Mouse (Mus musculus) heart, postnatal 0 days (tissue): ENCODE results near the gene Tmem82.

ENCODE experiments used
- CTCF ChIP-seq: IDR thresholded peaks from 2 replicates; pipeline ENCODE4 v1.5.1; 2016; ENCODE audit warnings: antibody characterized with exemption, control low read depth, low read depth
- EP300 ChIP-seq: IDR thresholded peaks from 2 replicates; pipeline ENCODE4 v1.6.1; 2016; ENCODE audit warnings: antibody characterized with exemption, low read depth

DNA sequence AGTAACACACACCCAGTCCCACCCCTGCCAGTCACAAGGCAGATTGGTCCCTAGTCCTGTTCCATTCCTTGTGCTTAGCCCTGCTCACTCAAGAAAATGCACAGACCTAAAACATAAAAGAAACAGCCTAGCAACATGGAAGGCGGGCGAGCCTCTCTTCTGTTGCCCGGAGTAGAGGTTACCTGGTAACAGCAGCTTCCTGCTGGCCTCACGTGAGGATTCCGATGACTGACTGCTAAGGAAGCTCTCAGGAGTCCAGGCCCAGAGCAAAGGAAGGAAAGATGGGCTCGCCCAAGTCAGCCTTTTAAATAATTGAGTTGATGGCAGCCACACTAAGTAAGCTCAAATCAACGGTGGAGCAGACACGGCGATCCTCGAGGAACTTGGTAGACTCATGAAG, 33.5 kb upstream of the Tmem82 start:
- TF ChIP-seq CTCF, result no peak
- no peak for TF ChIP-seq EP300
